Mouse (Mus musculus): ENCODE results near the gene Glyctk. TPM values are rescaled to one million over a fixed set of nuclear protein-coding genes. Genes with fewer than 3 reads are reported as not detected.

Gene Glyctk
- polyA plus RNA-seq, 1 experiment, result 1.7 TPM

GRCm38 (mm10) chr9:106112770-106113423 lies 45.0 kb downstream of the Glyctk start:
- Histone ChIP-seq H3K27me3 (ENCODE audit: control insufficient read depth, insufficient read depth, low read length) (no peaks in the 10 kb centered on the region), H3K4me1 (ENCODE audit: control insufficient read depth, insufficient read depth, low read length) (no peaks in the 10 kb centered on the region), H3K4me3 (replicated peaks; ENCODE audit: insufficient read depth, low read depth, low read length) (no peak overlapping the region), H3K27ac (ENCODE audit: insufficient read depth, low read length) (no peak overlapping the region)
- DNase-seq, result peak; percentile 51 to 80
- WGBS, result 29% methylated on average over 10 of the region's 10 CpGs
- TF ChIP-seq CTCF (IDR thresholded peaks at IDR 0.05; ENCODE audit: borderline replicate concordance, insufficient read depth, low read depth, low read length) (peak; percentile 95), POLR2A (IDR thresholded peaks at IDR 0.05; ENCODE audit: borderline replicate concordance, insufficient read depth, low read length) (no peak)

GRCm38 (mm10) chr9:106106241-106106640 lies 51.7 kb downstream of the Glyctk start:
- TF ChIP-seq CTCF (IDR thresholded peaks at IDR 0.05; ENCODE audit: borderline replicate concordance, insufficient read depth, low read depth, low read length) (no peak), POLR2A (IDR thresholded peaks at IDR 0.05; ENCODE audit: borderline replicate concordance, insufficient read depth, low read length) (no peak)
- 85% methylated on average over 9 of the region's 9 CpGs for WGBS
- Histone ChIP-seq H3K4me3 (replicated peaks; ENCODE audit: insufficient read depth, low read depth, low read length) (no peak overlapping the region), H3K4me1 (ENCODE audit: control insufficient read depth, insufficient read depth, low read length) (no peaks in the 10 kb centered on the region), H3K27ac (ENCODE audit: insufficient read depth, low read length) (no peak overlapping the region), H3K27me3 (ENCODE audit: control insufficient read depth, insufficient read depth, low read length) (no peaks in the 10 kb centered on the region; the same call in 1 of the 2 replicates)
- no peak for DNase-seq

GRCm38 (mm10) chr9:106104401-106104800 lies 53.5 kb downstream of the Glyctk start:
- DNase-seq, result no peak
- no peak for TF ChIP-seq CTCF (IDR thresholded peaks at IDR 0.05; ENCODE audit: borderline replicate concordance, insufficient read depth, low read depth, low read length)
- TF ChIP-seq POLR2A (IDR thresholded peaks at IDR 0.05; ENCODE audit: borderline replicate concordance, insufficient read depth, low read length), result no peak
- no peaks in the 10 kb centered on the region; the same call in 1 of the 2 replicates for H3K27me3 ChIP-seq (ENCODE audit: control insufficient read depth, insufficient read depth, low read length)
- WGBS, result 23% methylated on average over 7 of the region's 7 CpGs
- no peak overlapping the region for H3K4me3 ChIP-seq (replicated peaks; ENCODE audit: insufficient read depth, low read depth, low read length)
- no peaks in the 10 kb centered on the region for H3K4me1 ChIP-seq (ENCODE audit: control insufficient read depth, insufficient read depth, low read length)
- no peak overlapping the region for H3K27ac ChIP-seq (ENCODE audit: insufficient read depth, low read length)

Other genes starting within 250 kb of the Glyctk start
- 0.10 and 0.11 TPM in 2 replicates for gene Col6a5, start 197.5 kb downstream of the Glyctk start, polyA plus RNA-seq (2012; rRNA removed)
- gene Col6a4, start 61.4 kb downstream of the Glyctk start, polyA plus RNA-seq (2012; rRNA removed), result 0.30 and 1.1 TPM in 2 replicates
- 137 and 140 TPM in 2 replicates for gene Wdr82, start 12.8 kb upstream of the Glyctk start, polyA plus RNA-seq (2012; rRNA removed)
- 36.0 and 38.9 TPM in 2 replicates for gene Ppm1m, start 41.6 kb upstream of the Glyctk start, polyA plus RNA-seq (2012; rRNA removed)
- 54.7 and 59.1 TPM in 2 replicates for gene Twf2, start 45.0 kb upstream of the Glyctk start, polyA plus RNA-seq (2012; rRNA removed)
- 0.31 and 0.57 TPM in 2 replicates for gene Tlr9, start 64.5 kb upstream of the Glyctk start, polyA plus RNA-seq (2012; rRNA removed)
- gene Alas1, start 90.5 kb upstream of the Glyctk start, polyA plus RNA-seq (2012; rRNA removed), result 117 and 134 TPM in 2 replicates
- gene Poc1a, start 122.9 kb upstream of the Glyctk start, polyA plus RNA-seq (2012; rRNA removed), result 3.9 and 4.4 TPM in 2 replicates
- gene Dusp7, start 210.5 kb upstream of the Glyctk start, polyA plus RNA-seq (2012; rRNA removed), result 46.4 and 49.6 TPM in 2 replicates

Data from cerebellum, adult 2 months (tissue).